Mouse (Mus musculus): ENCODE data around the gene Gm12790.
"Not testable (repeated sequence)": the region's sequence is repeated elsewhere in the genome, so short reads cannot be mapped to it uniquely, and the experiment has no call there.

The Gm12790 gene

GRCm38 (mm10) chr4:101980949-101981348 is at the start of gene Gm12790:
Gene Gm12790 (minus strand): TSS chr4:101981049.
- DNase-seq (ENCODE audit: low spot score), result not testable (repeated sequence)

GRCm38 (mm10) chr4:102026619-102027018 is 45.8 kb upstream of the Gm12790 start:
- DNase-seq (ENCODE audit: low spot score), result no peak

GRCm38 (mm10) chr4:101998267-101998922 is 17.5 kb upstream of the Gm12790 start:
- DNase-seq (ENCODE audit: low spot score), result no peak

- DNase-seq (ENCODE audit: low spot score), result no peak
Observed at GRCm38 (mm10) chr4:101997426-101997825, 16.6 kb upstream of the Gm12790 start.

GRCm38 (mm10) chr4:101986326-101986725 is 5.5 kb upstream of the Gm12790 start, which contains the start of gene Gm12789:
Gene Gm12789 (plus strand): TSS chr4:101986626.
- not testable (repeated sequence) for DNase-seq (ENCODE audit: low spot score)

GRCm38 (mm10) chr4:101985678-101986077 is 4.8 kb upstream of the Gm12790 start:
- no peak for DNase-seq (ENCODE audit: low spot score)

- DNase-seq (ENCODE audit: low spot score), result not testable (repeated sequence)
Observed at GRCm38 (mm10) chr4:101940107-101940506, 40.7 kb downstream of the Gm12790 start, which contains the start of gene Gm12794. Gene Gm12794 (plus strand): TSS chr4:101940407.
